Mouse (Mus musculus): ENCODE data around the gene Phf8. TPM values are rescaled to one million over a fixed set of nuclear protein-coding genes. Genes with fewer than 3 reads are reported as not detected.

Gene Phf8
- polyA plus RNA-seq, 1 experiment from 2014 or later, result 18.6 TPM

Other genes starting within 250 kb of the Phf8 start
- 10.2 and 10.9 TPM in 2 replicates for gene Fam120c, start 176.5 kb upstream of the Phf8 start, polyA plus RNA-seq (2014; fragmentation: Nextera tagmentation; extraction: Ambion mirVana)

All from neural tube, embryonic 14.5 days (tissue).